Mouse (Mus musculus): ENCODE results near the gene Metap1d.

Metap1d gene

DNA sequence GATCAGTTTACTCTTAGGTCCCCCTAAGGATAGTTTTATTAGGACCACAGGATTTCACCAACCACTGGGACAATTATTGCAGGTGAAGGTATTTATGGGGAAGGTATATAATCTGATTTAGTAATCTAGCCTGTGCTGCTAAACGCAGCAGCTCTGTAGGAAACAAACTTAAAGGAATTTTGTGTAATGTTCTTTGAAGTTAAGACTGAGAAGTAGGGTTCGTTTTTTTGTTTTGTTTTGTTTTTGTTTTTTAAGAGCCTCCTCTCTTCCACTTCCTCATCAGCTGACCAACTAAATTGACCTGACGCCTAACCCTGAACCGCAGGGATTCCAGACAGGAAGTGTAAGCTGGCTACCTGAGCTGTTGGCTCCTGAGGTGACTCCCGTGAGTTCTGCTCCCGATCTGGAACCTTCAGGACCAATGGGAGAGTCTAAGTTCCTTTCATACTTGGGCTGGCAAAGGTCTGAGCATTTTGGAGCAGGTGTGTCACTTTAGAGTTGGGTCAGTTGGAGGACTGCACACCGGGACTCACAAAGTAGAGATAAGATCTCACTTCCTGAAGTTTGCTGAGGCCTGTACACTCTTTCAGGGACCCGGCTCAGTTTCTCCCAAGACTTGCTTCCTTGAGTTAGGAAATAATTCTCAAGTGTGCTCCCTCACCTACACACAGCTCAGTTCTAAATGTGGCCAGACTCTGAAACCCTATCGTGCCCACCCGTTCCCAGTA, 73.7 kb downstream of the Metap1d start:
- DNase-seq (ENCODE audit: low spot score in 2 of 2): no peak

- DNase-seq (ENCODE audit: low spot score in 2 of 2): no peak
Observed at GRCm38 (mm10) chr2:71527323-71528013, 74.4 kb downstream of the Metap1d start.

GRCm38 (mm10) chr2:71528014-71528713, 75.1 kb downstream of the Metap1d start, which contains the start of gene Dlx1:
Gene Dlx1, plus strand, starts transcription at chr2:71528113.
- DNase-seq (ENCODE audit: low spot score in 2 of 2): no peak

- DNase-seq (ENCODE audit: low spot score in 2 of 2): peak in 1 of 2 experiments; percentile 65
Observed at GRCm38 (mm10) chr2:71528714-71529510, 75.8 kb downstream of the Metap1d start.

- DNase-seq (ENCODE audit: low spot score in 2 of 2): peak; percentile 60 to 74
Observed at GRCm38 (mm10) chr2:71529511-71530351, 76.7 kb downstream of the Metap1d start.

DNA sequence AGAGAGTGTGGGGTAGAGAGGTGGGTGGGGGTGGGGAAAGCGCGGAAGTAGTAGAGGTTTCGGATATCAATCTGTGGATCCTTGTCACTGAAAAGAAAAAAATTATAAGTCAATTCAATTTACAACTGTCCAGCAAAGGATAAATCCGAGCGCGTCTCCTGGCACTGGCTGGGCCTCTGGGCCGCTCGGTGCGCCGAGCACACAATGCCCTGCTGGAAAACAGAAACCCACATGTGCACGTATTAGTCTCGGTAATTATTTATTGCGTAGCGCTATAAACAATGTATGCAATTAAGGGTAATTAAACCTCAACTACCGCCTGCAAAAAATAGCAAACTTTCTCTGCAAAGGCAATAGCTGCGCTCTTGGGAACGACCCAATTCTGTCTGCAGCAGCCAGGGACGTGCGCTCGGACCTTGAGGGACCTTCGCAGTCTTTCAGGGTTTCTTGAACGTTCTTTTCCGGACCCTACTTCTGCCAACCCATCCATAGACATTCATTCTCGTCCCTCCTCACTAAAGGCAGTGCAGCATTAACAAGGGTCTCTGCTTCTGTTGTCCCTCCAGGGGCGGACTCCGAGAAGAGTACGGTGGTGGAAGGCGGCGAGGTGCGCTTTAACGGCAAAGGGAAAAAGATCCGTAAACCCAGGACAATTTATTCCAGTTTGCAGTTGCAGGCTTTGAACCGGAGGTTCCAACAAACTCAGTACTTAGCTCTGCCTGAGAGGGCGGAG, 77.5 kb downstream of the Metap1d start:
- no peak for DNase-seq (ENCODE audit: low spot score in 2 of 2)

DNA sequence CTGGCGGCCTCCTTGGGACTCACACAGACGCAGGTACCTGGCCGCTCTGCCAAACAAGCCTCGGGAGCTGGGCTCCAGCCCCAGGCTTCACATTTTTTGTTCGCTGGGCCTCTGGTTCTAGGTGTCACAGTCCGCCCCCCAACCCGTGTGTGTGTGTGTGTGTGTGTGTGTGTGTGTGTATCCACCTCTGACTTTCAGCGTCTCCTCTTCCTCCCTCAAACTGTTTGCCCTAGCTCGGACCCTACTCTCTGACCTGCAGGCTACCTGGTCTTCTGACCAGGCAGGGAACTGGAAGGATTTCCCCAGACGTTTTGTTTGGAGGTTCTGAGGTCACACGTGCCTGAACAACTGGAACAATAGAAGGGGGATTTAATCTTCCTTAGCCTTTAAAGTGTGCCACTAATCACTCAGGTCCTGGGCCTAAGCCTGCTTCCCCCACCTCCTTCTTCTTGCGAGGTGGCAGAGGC, 78.1 kb downstream of the Metap1d start:
- no peak for DNase-seq (ENCODE audit: low spot score in 2 of 2)

- no peak for DNase-seq (ENCODE audit: low spot score in 2 of 2)
Observed at GRCm38 (mm10) chr2:71531990-71532970, 79.2 kb downstream of the Metap1d start.

- no peak for DNase-seq (ENCODE audit: low spot score in 2 of 2)
Observed at GRCm38 (mm10) chr2:71533094-71533493, 80.0 kb downstream of the Metap1d start.

DNA sequence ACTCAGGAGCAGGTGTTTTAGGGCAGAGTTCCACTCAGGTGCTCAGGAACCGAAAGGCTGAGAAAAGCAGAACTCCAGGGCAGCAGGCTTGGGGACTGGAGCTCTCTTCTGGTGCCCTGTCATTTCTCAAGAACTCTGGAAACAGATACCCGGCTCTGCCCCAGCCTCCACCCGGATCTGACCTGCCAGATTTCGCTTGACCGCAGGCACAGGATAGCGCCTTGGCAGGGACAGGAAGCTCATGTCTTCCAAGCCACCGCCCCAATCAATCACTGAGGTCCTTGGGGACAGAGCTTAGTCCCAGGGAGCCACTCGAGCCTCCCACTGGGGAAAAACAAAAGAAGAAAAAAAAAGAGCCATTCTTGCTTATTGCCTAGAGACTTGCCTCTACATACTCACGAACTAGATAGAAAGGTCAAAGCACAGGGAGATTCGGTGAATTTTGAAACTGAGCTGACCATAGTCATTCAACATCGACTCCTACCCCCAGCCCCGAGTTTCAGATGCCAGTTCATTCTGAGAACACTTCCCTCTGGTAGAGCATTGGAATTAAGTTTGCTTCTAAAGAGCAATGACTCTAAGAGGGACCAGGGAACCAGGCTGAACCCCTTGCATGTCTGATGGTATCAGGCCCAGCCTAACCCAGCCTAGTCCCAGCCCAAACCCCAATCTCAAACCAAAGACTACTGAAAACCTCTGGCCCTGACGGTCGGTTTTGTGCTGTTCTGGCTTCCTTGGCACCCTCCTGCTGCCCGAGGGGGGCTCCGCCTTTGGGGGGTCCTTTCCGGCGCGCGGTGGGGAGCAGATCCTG, 81.4 kb downstream of the Metap1d start:
- DNase-seq (ENCODE audit: low spot score in 2 of 2): no peak

DNA sequence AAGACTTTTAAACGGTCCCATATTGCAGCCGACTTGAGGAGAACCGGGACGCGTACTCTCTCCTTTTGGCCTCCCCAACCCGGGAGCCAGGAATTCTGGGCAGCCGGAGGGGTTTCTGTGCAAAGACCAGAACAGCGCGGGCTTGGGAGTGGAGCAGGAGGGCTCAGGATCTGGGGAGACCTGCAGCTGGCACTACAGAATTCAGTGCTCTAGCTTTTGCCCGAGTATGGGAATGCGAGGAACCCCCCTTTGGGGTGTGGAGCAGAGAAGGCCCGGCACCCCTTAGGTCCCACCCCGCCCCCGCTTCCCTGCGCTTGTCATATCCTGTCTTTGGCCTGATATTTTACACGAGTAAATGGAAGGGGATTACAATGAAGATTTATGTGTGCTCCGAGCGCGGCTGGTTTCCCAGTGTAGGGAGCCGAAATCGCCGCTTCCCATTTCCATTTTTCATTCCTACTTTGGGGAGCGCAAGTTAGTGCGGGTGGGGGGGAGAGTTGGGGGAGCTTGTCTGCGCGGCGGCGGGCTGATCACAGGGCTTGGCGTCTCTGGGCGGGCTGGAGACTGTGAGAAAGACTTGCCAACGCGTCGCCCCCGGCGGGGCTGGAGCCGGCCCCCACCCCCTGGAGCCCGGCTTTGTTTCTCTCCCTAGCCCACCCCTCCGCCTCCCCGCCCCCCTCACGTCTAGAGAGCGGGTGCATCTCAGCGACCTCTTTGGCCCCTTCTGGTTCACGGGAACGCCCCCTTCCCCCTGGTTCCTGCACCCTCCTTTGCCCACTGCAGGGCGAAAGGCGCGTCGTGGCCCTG, 87.7 kb downstream of the Metap1d start:
- no peak for DNase-seq (ENCODE audit: low spot score in 2 of 2)

GRCm38 (mm10) chr2:71541418-71542226, 88.5 kb downstream of the Metap1d start:
- DNase-seq (ENCODE audit: low spot score in 2 of 2): no peak

GRCm38 (mm10) chr2:71542227-71542815, 89.2 kb downstream of the Metap1d start:
- DNase-seq (ENCODE audit: low spot score in 2 of 2): no peak

DNA sequence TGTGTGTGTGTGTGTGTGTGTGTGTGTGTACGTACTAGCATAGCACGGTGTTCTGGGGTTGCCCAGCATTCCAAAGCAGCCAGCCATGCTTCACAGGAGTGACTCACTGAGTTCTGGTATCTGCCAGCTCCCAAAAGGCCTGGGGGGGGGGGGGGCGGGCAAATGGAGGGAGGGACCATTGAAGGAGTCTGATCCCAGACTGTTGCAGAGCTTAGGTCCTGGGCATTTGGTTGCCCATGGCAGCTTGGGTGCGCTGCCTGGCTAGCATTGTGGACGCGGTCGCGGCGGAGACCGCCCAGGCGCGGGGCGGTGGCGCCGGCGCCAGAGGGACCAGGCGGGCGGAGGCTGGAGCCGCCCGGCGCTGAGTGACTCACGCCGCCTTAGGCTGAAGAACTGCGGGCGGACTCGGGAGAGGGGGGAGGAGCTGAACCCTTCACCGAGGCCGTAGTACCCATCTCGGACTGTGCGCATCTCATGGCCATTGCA, 89.8 kb downstream of the Metap1d start:
- DNase-seq (ENCODE audit: low spot score in 2 of 2): no peak

- no peak for DNase-seq (ENCODE audit: low spot score in 2 of 2)
Observed at GRCm38 (mm10) chr2:71543531-71543930, 90.5 kb downstream of the Metap1d start.

- no peak for DNase-seq (ENCODE audit: low spot score in 2 of 2)
Observed at GRCm38 (mm10) chr2:71543948-71544347, 90.9 kb downstream of the Metap1d start.

Measured in spleen, postnatal 4 days (tissue).